Mouse (Mus musculus): ENCODE results near the gene Greb1. TPM values are rescaled to one million over a fixed set of nuclear protein-coding genes. Genes with fewer than 3 reads are reported as not detected.

Greb1 gene
- polyA plus RNA-seq, 1 experiment: 0.59 TPM

- DNase-seq: peak; percentile 25
- H3K4me1 ChIP-seq (ENCODE audit: control insufficient read depth, insufficient read depth, low read length): no peaks in the 10 kb centered on the region
- no peaks in the 10 kb centered on the region for H3K27me3 ChIP-seq (replicated peaks; ENCODE audit: control insufficient read depth, insufficient read depth, low read length)
- no peak overlapping the region for H3K4me3 ChIP-seq (ENCODE audit: insufficient read depth, low read depth, low read length)
- no peaks in the 10 kb centered on the region for H3K36me3 ChIP-seq (ENCODE audit: control insufficient read depth, insufficient read depth, low read length)
- no peak overlapping the region for H3K27ac ChIP-seq (ENCODE audit: insufficient read depth, low read depth, low read length)
- TF ChIP-seq POLR2A (IDR thresholded peaks at IDR 0.05; ENCODE audit: low read depth, low read length): no peak
- peak; percentile 42 for TF ChIP-seq CTCF (conservative IDR thresholded peaks at IDR 0.05; ENCODE audit: insufficient read depth, insufficient read length, low read depth, low read length)
- 65% methylated on average over 12 of the region's 12 CpGs for WGBS
Measured at GRCm38 (mm10) chr12:16639078-16639771, 161.5 kb downstream of the Greb1 start.

GRCm38 (mm10) chr12:16635816-16636215 is 164.9 kb downstream of the Greb1 start:
- DNase-seq: no peak
- peaks cover 13% of the 10 kb centered on the region; the same call in 1 of the 2 replicates for H3K4me1 ChIP-seq (ENCODE audit: control insufficient read depth, insufficient read depth, low read length)
- no peaks in the 10 kb centered on the region for H3K27me3 ChIP-seq (replicated peaks; ENCODE audit: control insufficient read depth, insufficient read depth, low read length)
- H3K4me3 ChIP-seq (ENCODE audit: insufficient read depth, low read depth, low read length): no peak overlapping the region
- WGBS: 67% methylated on average over 6 of the region's 6 CpGs
- no peaks in the 10 kb centered on the region for H3K36me3 ChIP-seq (ENCODE audit: control insufficient read depth, insufficient read depth, low read length)
- TF ChIP-seq POLR2A (IDR thresholded peaks at IDR 0.05; ENCODE audit: low read depth, low read length) (no peak), CTCF (conservative IDR thresholded peaks at IDR 0.05; ENCODE audit: insufficient read depth, insufficient read length, low read depth, low read length) (no peak)
- no peak overlapping the region for H3K27ac ChIP-seq (ENCODE audit: insufficient read depth, low read depth, low read length)

DNA sequence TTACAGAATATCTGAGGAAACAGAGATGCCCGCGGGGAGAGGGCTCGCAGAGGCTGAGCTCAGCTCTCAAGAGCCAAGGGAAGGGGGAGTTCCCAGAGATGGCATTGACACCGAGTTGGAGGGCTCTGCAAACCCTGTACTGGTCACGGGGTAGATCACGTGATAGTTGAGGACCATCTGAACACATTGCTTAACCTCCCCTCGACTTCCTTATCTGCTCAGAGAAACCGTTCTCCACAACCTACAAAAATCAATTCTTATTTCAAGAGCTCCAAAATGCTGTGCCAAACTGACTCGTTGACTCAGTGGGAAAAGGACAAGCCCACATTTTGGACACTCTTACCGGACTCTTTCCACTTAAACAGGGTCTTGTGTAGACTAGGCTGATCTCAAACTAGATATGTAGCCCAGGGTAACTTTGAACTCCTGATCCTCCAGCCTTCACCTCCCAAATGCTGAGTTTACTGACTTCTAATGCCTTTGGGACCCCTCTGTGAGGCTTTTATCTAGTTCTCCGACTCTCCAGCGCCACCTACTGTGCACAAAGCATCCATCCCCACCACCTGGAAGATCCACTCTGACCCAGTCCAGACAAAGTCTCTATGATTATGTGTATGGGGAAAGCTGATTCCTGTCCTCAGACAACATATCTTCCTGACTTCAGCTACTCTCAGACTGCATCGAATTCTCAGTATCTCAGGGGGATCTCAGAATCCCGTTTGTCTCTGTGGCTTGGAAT is 166.4 kb downstream of the Greb1 start:
- Histone ChIP-seq H3K4me1 (ENCODE audit: control insufficient read depth, insufficient read depth, low read length) (peaks cover 25% of the 10 kb centered on the region; the same call in 1 of the 2 replicates), H3K27me3 (replicated peaks; ENCODE audit: control insufficient read depth, insufficient read depth, low read length) (no peaks in the 10 kb centered on the region), H3K27ac (ENCODE audit: insufficient read depth, low read depth, low read length) (no peak overlapping the region), H3K4me3 (ENCODE audit: insufficient read depth, low read depth, low read length) (no peak overlapping the region), H3K36me3 (ENCODE audit: control insufficient read depth, insufficient read depth, low read length) (no peaks in the 10 kb centered on the region)
- TF ChIP-seq CTCF (conservative IDR thresholded peaks at IDR 0.05; ENCODE audit: insufficient read depth, insufficient read length, low read depth, low read length): peak; percentile 79
- TF ChIP-seq POLR2A (IDR thresholded peaks at IDR 0.05; ENCODE audit: low read depth, low read length): no peak
- 58% methylated on average over 14 of the region's 14 CpGs for WGBS
- DNase-seq: peak; percentile 60

GRCm38 (mm10) chr12:16633235-16633634 is 167.5 kb downstream of the Greb1 start:
- 77% methylated on average over 6 of the region's 6 CpGs for WGBS
- no peak for DNase-seq
- Histone ChIP-seq H3K36me3 (ENCODE audit: control insufficient read depth, insufficient read depth, low read length) (no peaks in the 10 kb centered on the region), H3K27me3 (replicated peaks; ENCODE audit: control insufficient read depth, insufficient read depth, low read length) (no peaks in the 10 kb centered on the region), H3K27ac (ENCODE audit: insufficient read depth, low read depth, low read length) (no peak overlapping the region), H3K4me3 (ENCODE audit: insufficient read depth, low read depth, low read length) (no peak overlapping the region), H3K4me1 (ENCODE audit: control insufficient read depth, insufficient read depth, low read length) (peaks cover 25% of the 10 kb centered on the region; the same call in 1 of the 2 replicates)
- TF ChIP-seq POLR2A (IDR thresholded peaks at IDR 0.05; ENCODE audit: low read depth, low read length) (no peak), CTCF (conservative IDR thresholded peaks at IDR 0.05; ENCODE audit: insufficient read depth, insufficient read length, low read depth, low read length) (no peak)

GRCm38 (mm10) chr12:16631423-16631822 is 169.3 kb downstream of the Greb1 start:
- TF ChIP-seq CTCF (conservative IDR thresholded peaks at IDR 0.05; ENCODE audit: insufficient read depth, insufficient read length, low read depth, low read length) (no peak), POLR2A (IDR thresholded peaks at IDR 0.05; ENCODE audit: low read depth, low read length) (no peak)

GRCm38 (mm10) chr12:16630866-16631185 is 169.9 kb downstream of the Greb1 start:
- Histone ChIP-seq H3K27ac (ENCODE audit: insufficient read depth, low read depth, low read length) (peak overlapping the region; percentile 74), H3K36me3 (ENCODE audit: control insufficient read depth, insufficient read depth, low read length) (no peaks in the 10 kb centered on the region), H3K4me3 (ENCODE audit: insufficient read depth, low read depth, low read length) (no peak overlapping the region), H3K27me3 (replicated peaks; ENCODE audit: control insufficient read depth, insufficient read depth, low read length) (no peaks in the 10 kb centered on the region), H3K4me1 (ENCODE audit: control insufficient read depth, insufficient read depth, low read length) (peaks cover 25% of the 10 kb centered on the region; the same call in 1 of the 2 replicates)
- WGBS: 76% methylated on average over 1 of the region's 1 CpGs
- TF ChIP-seq POLR2A (IDR thresholded peaks at IDR 0.05; ENCODE audit: low read depth, low read length) (no peak), CTCF (conservative IDR thresholded peaks at IDR 0.05; ENCODE audit: insufficient read depth, insufficient read length, low read depth, low read length) (no peak)
- no peak for DNase-seq

More at GRCm38 (mm10) chr12:16631423-16631822, 169.3 kb downstream of the Greb1 start:
- H3K36me3 ChIP-seq (ENCODE audit: control insufficient read depth, insufficient read depth, low read length): no peaks in the 10 kb centered on the region
- H3K27ac ChIP-seq (ENCODE audit: insufficient read depth, low read depth, low read length): peak overlapping the region; percentile 74
- 61% methylated on average over 2 of the region's 2 CpGs for WGBS
- DNase-seq: peak; percentile 16
- H3K27me3 ChIP-seq (replicated peaks; ENCODE audit: control insufficient read depth, insufficient read depth, low read length): no peaks in the 10 kb centered on the region
- peaks cover 25% of the 10 kb centered on the region; the same call in 1 of the 2 replicates for H3K4me1 ChIP-seq (ENCODE audit: control insufficient read depth, insufficient read depth, low read length)
- H3K4me3 ChIP-seq (ENCODE audit: insufficient read depth, low read depth, low read length): no peak overlapping the region

Data from kidney, adult 2 months (tissue).